Mouse (Mus musculus) left cerebral cortex, postnatal 36 days (tissue): ENCODE data around the gene Ndc80. TPM values are rescaled to one million over a fixed set of nuclear protein-coding genes. Genes with fewer than 3 reads are reported as not detected.
A peak's percentile ranks its signal among the peaks of the same experiment; 100 is the strongest.
"Not testable (repeated sequence)": the region's sequence is repeated elsewhere in the genome, so short reads cannot be mapped to it uniquely, and the experiment has no call there.

ENCODE experiments used
- DNase-seq, 2 experiments: peaks; one replicate each; pipeline ENCODE4 v3.0.0; 2021 to 2022; ENCODE audit warnings: low spot score in 2 of 2, mixed read lengths in 1 of 2
- intact Hi-C: fragments of 180-260 bp; cut with DNase I; formaldehyde crosslinking; loops from one replicate; pipeline ENCODE4 v1.15.1; 2025
- total RNA-seq, 2 experiments: library from RNA; stranded (reverse); gene quantifications; 2 replicates each; pipeline ENCODE4 v1.2.3; 2021

Gene Ndc80
- total RNA-seq, 2 experiments from 2014 or later = 0.49 to 0.57 TPM

DNA sequence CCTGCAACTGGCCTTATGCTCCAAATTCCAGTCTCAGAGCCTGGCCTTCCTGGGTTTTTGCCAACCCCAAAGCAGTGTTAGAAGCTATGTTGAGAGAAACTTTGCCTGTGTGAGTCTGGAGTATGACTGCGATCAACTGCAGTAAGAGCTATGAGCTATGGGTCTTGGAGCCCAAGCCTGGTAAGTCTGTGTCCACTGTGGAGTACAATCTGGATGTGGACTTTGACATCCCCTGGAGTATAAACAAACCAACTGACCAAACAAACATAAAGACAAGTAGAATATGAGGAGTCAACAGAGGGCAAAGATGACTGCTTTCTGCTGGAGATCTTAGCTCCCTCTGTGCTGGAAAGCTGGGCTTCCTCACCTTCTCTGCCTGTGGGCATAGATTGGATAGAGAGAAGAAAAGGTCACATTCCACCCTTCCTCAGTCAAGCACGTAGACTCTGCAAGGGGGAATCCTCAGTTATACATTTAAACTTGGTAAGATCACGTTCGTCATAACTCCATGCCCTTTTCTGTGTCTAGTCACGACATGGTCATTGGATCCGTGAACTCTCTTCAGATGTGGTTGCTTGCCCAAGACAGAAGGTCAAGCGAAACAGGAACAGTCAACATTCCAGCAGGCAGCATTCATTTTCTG is 43.1 kb downstream of the Ndc80 start:
- no peak for DNase-seq
- intact Hi-C loops = no loop called here

DNA sequence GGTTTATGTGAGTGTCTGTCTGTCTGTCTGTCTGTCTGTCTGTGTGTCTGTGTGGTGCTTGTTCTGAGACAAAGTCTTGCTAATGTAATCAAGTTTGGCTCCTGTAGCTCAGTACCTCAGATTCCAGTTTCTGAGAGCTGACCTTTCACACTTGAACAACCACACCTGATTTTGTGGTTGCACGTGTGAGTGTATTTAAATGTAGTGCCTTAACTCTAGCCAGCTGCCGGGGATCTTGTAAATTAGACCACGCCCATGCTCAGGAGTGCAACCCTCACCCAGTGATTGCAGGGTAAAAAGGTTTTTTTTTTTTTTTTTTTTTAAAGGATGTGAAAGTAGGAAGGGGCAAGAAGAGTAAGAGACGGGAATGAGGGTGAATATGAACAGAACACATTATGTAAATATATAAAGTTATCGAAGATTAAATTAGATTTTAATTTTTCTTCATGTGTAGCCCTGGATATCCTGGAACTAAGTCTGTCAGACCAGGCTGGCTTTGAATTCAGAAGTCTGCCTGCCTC is 47.2 kb downstream of the Ndc80 start:
- DNase-seq = no peak
- intact Hi-C loops = no loop called here

DNA sequence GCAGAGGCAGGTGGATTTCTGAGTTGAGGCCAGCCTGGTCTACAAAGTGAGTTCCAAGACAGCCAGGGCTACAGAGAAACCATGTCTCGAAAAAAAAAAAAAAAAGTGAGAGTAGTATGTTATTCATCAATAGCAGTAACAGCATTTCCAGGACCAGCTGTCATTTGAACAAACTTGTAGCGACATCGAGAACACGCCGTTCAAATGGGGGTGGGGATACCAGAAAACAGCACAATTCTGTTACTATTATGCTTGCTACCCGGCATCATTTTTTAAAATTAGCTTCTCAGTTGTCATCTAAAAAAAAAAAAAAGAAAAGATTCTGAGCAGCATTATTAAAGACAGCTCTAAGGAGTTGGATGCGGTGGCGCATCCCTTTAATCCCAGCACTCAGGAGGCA is 49.2 kb downstream of the Ndc80 start:
- DNase-seq = no peak
- intact Hi-C loops = no loop called here

DNA sequence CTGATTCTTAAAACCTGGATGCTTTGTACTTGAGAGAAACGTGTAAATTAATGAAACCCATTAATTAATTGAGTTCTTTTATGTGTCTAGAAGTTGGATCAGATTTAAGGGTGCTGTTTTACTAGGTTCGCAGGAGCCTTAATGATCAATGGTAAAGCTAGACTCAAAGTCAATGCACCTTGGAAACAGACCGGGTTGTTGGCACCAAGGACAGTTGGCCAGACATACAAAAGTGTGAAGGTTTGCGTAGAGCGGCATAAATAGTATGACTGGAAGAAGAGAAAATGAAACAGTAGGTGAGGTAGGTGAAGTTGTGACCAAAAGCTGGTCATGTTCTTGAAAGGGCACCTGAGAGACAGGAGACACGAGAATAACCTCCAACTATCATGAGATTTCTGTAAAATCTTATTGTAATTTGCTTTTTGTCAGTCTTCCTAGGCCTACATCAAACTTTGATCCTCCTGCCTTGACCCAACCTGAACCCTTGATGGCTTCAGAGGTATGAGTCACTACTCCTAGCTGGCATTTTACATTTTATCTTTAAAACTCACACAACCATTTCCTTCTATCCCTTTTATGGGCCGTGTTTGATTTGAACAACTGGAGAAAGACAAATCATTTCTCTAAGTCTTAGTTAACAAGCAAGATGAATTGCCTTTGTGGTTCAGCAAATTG is 50.2 kb downstream of the Ndc80 start:
- no peak for DNase-seq
- intact Hi-C loops = no loop called here

DNA sequence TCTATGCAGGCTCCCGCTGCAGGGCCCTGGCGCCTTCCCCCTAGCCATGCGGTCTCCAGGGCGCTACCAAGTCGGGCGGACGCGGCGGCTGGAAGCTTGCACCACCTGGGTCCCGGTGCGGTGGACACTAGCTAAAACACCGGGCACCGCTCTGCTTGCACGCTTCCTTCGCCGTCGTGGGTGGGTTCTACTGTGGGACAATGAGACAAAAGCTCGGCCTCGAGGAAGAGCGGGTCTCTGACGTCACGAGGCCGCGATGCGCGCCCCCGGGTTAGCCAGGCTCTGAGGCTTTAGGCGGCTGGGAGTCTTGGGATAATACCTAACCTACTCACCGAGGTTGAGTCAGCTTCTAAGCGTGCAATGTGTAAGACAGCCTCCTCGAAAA is 51.0 kb downstream of the Ndc80 start:
- DNase-seq = peak; percentile 62 to 72
- intact Hi-C loops = loop anchor here (2.0 kb wide), 1 partner anchor 51 kb away; the partner anchor contains the start of gene Ndc80

DNA sequence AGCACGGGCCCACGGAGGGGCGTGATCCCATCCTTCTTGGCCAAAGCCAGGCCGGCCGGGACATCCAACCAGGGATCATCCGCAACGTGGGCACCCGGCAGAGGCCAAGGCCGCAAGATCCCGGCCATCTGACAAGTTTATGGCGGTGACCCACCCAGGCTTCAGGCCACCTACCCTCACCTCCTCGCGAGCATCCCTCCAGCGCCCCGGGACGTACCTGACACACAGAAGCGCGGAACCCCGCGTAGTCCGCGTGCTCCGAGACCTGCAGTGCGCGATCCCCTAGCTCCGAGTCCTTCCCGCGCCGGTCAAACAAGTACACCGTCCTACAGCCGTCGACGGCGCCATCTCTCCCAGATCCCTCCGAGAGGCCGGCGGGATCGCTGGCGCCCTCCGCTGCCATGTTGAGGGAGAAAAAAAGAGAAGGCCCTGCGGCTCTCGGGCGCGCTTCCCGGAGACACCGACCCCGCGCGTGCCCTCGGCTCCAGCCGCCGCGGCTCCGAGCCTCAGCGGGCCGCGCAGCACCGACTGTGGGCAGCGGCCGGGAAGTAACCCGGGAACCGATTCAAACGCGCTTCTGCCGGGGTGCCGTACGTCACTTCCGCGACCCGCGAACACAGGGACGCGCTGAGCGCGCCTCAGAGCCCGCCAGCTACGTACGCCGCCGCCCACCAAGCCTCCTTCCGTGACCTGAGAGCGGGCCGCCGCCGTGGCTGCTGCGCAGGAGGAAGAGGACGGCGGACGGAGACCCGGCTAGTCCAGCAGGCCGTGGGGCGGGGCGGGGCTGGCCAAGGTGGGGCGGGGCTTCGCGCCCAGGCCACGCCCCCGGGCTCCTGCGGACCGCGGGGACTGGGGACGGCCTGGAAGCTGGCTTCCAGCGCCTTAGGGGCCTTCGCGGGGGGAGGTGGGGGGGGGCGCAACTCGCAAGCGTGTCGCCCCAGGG is 51.6 kb downstream of the Ndc80 start, which contains the start of gene Smchd1:
Gene Smchd1, minus strand, starts transcription at position 582 of the 943 bp plus-strand sequence.
- peak; percentile 94 to 96 for DNase-seq
- intact Hi-C loops = loop anchor here (2.0 kb wide), 1 partner anchor 52 kb away; the partner anchor contains the start of gene Ndc80

DNA sequence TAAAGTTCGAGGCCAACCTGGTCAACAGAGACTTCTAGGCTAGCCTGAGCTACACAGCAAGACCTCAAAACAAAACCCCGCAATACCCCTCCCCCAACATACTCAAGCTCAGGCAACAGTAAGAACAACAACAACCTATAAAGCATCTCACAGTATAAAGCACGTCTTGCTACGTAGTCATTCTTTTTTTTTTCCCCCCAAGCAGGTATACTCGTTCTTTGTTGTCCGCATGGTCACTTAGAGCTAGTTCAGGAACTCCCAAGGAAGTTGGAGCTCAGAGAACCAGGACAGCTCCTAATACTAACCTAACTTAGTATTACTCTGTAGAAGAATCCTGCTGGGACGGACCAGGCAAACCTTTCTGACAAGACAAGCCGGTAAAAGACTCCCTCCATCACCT is 52.5 kb downstream of the Ndc80 start:
- no peak for DNase-seq
- intact Hi-C loops = loop anchor here (2.0 kb wide), 1 partner anchor 53 kb away; the partner anchor contains the start of gene Ndc80

DNA sequence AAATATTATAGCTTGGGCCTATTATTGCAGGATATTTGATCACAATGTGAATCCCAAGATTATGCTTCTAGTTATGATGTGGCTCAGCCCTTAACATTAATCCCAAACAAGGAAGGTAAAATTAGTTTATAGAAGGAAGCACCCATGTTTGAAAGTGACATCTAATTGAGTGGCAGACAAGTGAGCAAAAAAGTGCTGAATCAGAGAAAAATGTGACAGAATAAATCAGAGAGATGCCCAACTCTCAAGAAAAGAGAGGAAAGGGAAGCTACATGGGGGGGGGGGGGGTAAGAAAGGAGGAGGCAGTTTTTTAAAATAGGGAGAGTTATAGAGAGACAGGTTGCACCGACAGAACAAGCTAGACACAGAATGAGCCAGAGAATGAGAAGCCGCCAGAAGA is 55.4 kb downstream of the Ndc80 start:
- no peak for DNase-seq
- intact Hi-C loops = no loop called here

DNA sequence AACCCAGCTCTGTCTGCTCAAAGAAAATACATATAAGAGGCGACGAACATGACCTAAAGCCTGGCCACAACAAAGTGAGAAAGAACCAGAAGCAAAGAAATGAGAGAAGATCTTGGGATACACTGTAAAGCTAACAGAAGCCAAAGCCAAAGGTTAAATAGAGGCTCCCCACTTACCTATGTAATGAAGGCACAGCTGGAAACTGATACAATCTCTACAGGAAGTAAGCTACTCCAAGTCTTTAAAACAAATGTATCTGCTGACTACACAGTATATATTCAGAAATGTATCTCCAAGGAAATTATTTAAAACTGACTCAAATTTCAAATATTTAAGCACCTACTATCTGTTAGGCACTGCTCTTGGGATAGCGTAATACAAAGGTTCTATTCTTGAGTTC is 66.3 kb downstream of the Ndc80 start:
- DNase-seq = no peak
- intact Hi-C loops = no loop called here

DNA sequence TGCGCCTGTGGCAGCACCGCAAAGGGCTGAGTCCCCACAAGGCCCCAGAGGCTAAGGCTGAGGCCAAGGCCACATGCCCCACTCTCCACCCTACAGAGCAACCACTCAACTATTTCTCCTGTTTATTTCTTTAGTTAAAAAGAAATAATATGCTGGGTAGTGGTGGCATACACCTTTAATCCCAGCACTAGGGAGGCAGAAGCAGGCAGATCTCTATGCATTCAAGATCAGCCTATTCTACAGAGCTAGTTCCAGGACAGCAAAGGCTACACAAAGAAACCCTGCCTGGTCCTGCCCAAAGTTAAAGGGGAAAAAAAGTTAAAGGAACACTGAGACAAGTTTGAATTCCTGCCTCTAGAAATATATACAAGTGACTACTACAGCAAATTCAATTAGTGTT is 66.8 kb downstream of the Ndc80 start, which contains the start of gene Gm4707:
Gene Gm4707, minus strand, starts transcription at position 101 of the 400 bp plus-strand sequence.
- intact Hi-C loops = no loop called here
- no peak for DNase-seq

DNA sequence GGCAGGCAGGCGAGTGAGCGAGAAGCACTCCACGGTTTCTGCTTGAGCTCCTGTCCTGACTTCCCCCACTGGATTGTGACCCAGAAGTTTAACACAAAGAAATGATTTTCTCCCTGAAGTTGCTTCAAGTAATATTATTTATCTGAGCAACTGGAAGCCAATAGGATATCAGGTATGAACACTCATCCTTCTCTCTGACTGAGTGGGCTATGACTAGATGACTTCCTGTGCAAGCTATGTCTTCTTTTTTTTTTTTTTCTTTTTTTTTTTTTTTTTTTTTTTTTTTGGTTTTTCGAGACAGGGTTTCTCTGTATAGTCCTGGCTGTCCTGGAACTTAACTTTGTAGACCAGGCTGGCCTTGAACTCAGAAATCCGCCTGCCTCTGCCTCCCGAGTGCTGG is 69.3 kb downstream of the Ndc80 start:
- intact Hi-C loops = not testable (repeated sequence)

More for the DNA sequence above, 69.3 kb downstream of the Ndc80 start:
- not testable (repeated sequence) for DNase-seq

Other genes starting within 250 kb of the Ndc80 start
- 1 to 10 TPM; 1.7 to 3.2 TPM for gene Emilin2, start 214.9 kb downstream of the Ndc80 start, total RNA-seq
- 1 to 10 TPM; 2.6 to 3.1 TPM for gene Gm4707, start 66.9 kb downstream of the Ndc80 start, total RNA-seq
- gene Smchd1, start 51.5 kb downstream of the Ndc80 start, total RNA-seq = 10 to 100 TPM; 28.5 to 37.2 TPM
- gene Spdya, start 25.2 kb upstream of the Ndc80 start, total RNA-seq = 1 to 10 TPM; 1.5 to 3.0 TPM
- 10 to 100 TPM; 20.3 to 26.8 TPM for gene Wdr43, start 89.0 kb upstream of the Ndc80 start, total RNA-seq
- gene Togaram2, start 146.4 kb upstream of the Ndc80 start, total RNA-seq = 1 to 10 TPM; 1.1 to 5.5 TPM
- gene Pcare, start 226.0 kb upstream of the Ndc80 start, total RNA-seq = under 1 TPM; 0.35 to 0.41 TPM
- gene Clip4, start 241.6 kb upstream of the Ndc80 start, total RNA-seq = 10 to 100 TPM; 61.6 to 72.6 TPM